Mouse (Mus musculus) heart, adult 2 months (tissue): ENCODE data around the gene Abtb1.

ENCODE experiments used
- CTCF ChIP-seq: fragments of 200-600 bp; IDR thresholded peaks from 2 replicates; pipeline ENCODE4 v1.8.1; 2022; ENCODE audit warnings: antibody characterized with exemption, mild to moderate bottlenecking, moderate library complexity
- EP300 ChIP-seq: fragments of 200-500 bp; IDR thresholded peaks from 2 replicates; pipeline ENCODE4 v1.6.1; 2011; ENCODE audit warnings: low read depth, low read length, control low read depth; ENCODE audit not compliant: insufficient read depth
- POLR2A ChIP-seq: fragments of 200-500 bp; IDR thresholded peaks from 2 replicates; pipeline ENCODE4 v1.6.1; 2011; ENCODE audit warnings: mild to moderate bottlenecking, low read depth, low read length, control low read depth; ENCODE audit not compliant: insufficient read depth

- TF ChIP-seq CTCF (no peak), POLR2A (no peak), EP300 (no peak)
Measured at GRCm38 (mm10) chr6:88830112-88830702, 11.6 kb downstream of the Abtb1 start.
